Mouse (Mus musculus): ENCODE measurements at regions not wholly inside any gene's neighbourhood (a gene's known extent, or its start where the extent isn't known, plus 50 kb on each side); places are given as distances from the start of the nearest gene placed in this dataset.

GRCm38 (mm10) chr1:91740661-91741060 is 60.6 kb upstream of the Twist2 start:
- no peak for DNase-seq

- DNase-seq = no peak
Measured at GRCm38 (mm10) chr1:91742031-91742430, 59.2 kb upstream of the Twist2 start.

DNA sequence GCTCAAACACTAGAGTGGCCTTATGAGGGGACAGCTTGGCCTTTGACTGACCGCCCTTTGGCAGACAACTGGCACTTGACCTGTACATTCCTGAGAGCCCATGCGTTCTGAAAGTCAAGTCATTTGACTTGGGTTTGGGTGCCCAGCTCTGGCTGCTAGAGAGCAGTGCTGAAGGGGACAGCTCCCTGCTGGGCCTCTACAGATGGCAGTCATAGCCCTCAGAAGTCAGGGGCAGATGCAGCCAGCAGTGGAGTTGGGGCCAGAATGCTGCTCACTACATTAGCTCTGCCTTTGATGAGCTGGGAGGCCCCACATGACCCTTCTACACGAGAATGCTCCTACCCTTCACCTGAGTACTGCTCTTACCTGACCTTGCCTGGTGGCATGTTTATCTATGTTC is 58.3 kb upstream of the Twist2 start:
- DNase-seq = no peak

GRCm38 (mm10) chr1:91744076-91744475 is 57.2 kb upstream of the Twist2 start:
- DNase-seq = no peak

DNA sequence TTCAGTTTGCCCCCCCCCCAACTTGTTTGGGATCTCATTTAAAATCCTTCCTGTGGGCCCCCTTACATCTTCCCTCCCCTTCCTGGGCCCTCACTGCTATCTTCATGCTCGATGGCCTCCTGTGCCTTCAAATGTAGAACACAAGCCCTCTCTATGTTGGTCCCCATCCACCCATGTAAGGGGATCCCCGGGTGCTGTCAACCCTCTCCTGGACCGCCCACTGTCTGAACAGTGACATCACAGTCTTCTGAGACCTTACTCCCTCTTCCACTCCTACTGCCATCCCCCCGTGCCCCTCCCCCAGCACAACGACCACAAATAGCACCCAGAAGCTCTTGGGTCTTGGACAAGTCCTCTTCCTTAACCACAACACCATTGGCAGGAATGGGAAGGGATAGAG is 56.6 kb upstream of the Twist2 start:
- DNase-seq = no peak

GRCm38 (mm10) chr1:91747583-91747982 is 53.7 kb upstream of the Twist2 start:
- DNase-seq = no peak
